Comparison of ENCODE assay signal across 15 mouse cellular contexts in genomic region chr16:76855797-76856196, GRCm38 (mm10).
"Had no signal": no experiment of that assay in that cellular context is flagged by ENCODE, and none has a peak within 500 bp of the region (broad histone marks: within the 10 kb centered on the region; RNA-seq: fewer than 3 reads in every experiment).

No protein-coding gene starts in this region.

- DNase-seq: lung, adult 18-20 months; lung, embryonic 14.5 days; lung, postnatal 10 days; lung, postnatal 4 days; midbrain, embryonic 14.5 days; right cerebral cortex, postnatal 14 days; thymus, adult 2 months; thymus, postnatal 25 days; thymus, postnatal 4 days had no signal

- H3K4me1 ChIP-seq: midbrain, embryonic 10.5 days; midbrain, embryonic 12.5 days; neural tube, embryonic 12.5 days; stomach, embryonic 15.5 days had no signal

- H3K36me3 ChIP-seq: midbrain, embryonic 10.5 days; midbrain, embryonic 12.5 days; neural tube, embryonic 12.5 days; stomach, embryonic 15.5 days had no signal

- H3K9me3 ChIP-seq: midbrain, embryonic 10.5 days; midbrain, embryonic 12.5 days; neural tube, embryonic 12.5 days; stomach, embryonic 15.5 days had no signal

- H3K27me3 ChIP-seq: midbrain, embryonic 12.5 days; neural tube, embryonic 12.5 days; stomach, embryonic 15.5 days had no signal

- H3K9ac ChIP-seq: liver, embryonic 14.5 days; lung, embryonic 14.5 days; midbrain, embryonic 12.5 days; neural tube, embryonic 12.5 days; stomach, embryonic 15.5 days had no signal

- H3K4me2 ChIP-seq: lung, embryonic 14.5 days; midbrain, embryonic 12.5 days; neural tube, embryonic 12.5 days; stomach, embryonic 15.5 days had no signal

- H3K27ac ChIP-seq: liver, embryonic 14.5 days; midbrain, embryonic 10.5 days; midbrain, embryonic 12.5 days; neural tube, embryonic 12.5 days; stomach, embryonic 15.5 days; stomach, postnatal 0 days had no signal

- H3K4me3 ChIP-seq: midbrain, embryonic 10.5 days; midbrain, embryonic 12.5 days; neural tube, embryonic 12.5 days; stomach, embryonic 15.5 days had no signal
